Mouse (Mus musculus) MN1 (cell line): Measurements from ENCODE around the gene Bex4.
A peak's percentile ranks its signal among the peaks of the same experiment; 100 is the strongest.
"Not testable (repeated sequence)": the region's sequence is repeated elsewhere in the genome, so short reads cannot be mapped to it uniquely, and the experiment has no call there.

Source experiments
- DNase-seq: peaks from one replicate; pipeline ENCODE4 v3.0.0-alpha.2; 2016; ENCODE audit warnings: low spot score

Gene Bex4

DNA sequence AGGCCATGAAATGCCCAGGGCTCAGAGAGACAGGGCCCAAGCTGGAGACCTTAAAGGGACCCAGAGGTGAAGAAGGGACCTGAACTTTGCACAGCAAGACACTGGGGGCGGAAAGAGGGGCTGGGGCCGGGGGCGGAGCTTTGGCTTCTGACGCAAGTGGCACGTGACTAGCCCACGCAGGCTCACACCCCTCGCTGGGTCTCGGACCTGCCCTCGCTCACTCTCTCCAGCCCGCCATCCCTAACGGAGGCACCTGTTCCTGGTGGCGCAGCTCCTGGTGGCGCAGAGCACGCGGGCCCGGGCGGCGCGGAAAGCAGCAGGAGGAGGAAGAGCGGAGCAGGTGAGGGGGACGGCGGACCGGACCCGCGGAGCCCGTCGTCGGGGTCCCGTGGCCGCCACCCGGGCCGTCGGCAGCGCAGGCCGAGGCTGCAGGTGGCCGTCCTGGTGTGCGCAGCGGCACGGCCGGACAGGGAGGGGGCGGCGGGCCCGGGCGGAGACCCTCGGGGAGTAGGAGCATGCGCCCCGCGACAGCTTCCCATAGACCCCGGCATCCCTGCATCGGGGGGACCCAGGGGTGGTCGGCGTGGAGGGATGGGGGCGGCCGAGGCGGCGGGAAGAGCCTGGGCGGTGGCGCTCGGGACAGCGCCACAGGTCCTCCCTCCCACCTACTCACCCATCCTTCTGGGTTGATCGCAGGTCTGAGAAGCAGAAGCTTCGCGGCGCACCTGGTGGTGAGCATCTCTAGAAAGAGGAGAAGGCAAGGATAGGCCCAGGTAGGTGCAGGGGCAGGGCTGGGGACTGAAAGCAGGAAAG is at the start of gene Bex4:
Bex4 (plus strand) TSS at position 170 of the 813 bp plus-strand sequence.
- DNase-seq = not testable (repeated sequence)

DNA sequence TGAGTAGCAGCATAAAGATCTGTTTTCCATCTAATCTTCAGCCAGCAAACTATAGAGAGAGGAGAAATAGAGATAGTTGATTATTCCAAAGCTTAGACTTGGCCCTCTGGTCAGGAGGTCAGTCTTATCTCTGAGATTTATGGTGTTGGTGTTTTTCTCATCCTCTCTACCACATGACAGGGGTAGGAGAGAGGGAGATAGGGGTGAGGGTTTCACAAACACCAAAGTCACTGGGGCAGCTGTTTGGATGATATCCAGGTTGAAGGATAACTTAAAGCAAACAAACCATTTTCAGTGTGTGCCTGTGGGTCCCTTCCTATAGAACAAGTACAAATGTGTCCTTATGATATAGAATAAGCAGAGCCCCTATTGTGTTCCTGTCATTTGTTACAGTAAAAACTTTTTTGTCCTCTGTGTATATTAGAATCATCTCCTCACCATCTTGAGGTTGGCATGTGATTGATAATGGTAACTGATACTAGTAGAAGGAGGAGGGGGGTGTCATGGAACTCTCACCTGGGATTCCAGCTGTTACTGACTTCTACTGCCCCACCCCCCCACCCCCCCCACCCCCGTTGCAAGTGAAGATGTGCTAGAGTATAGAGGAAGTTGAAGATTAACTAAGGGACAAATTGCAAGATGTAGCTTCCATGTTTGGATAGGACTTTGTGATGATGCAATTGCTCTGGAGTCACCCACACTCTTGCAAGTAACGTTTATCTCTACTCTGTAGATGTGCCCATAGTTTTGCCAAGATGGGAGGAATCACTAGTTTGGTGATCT is 46.1 kb upstream of the Bex4 start:
- no peak for DNase-seq

DNA sequence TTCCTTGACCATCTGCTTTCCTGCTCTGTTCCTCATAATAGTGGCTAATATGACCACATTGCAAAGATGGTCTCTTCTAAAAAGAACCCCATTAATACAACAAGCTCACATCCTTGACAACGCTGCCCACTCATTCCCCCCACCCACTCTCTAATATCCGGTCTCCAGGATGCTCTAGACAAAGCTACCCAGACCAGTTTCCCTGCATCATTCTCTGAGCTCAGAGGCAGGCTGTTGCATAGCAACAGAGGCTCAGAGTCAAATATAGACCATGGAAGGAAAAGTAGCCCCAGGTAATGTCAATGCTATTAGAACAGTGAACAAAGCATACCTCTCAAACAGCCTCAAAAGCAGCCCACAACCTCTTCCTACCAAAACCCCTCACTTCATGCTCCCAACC is 44.4 kb upstream of the Bex4 start:
- no peak for DNase-seq

DNA sequence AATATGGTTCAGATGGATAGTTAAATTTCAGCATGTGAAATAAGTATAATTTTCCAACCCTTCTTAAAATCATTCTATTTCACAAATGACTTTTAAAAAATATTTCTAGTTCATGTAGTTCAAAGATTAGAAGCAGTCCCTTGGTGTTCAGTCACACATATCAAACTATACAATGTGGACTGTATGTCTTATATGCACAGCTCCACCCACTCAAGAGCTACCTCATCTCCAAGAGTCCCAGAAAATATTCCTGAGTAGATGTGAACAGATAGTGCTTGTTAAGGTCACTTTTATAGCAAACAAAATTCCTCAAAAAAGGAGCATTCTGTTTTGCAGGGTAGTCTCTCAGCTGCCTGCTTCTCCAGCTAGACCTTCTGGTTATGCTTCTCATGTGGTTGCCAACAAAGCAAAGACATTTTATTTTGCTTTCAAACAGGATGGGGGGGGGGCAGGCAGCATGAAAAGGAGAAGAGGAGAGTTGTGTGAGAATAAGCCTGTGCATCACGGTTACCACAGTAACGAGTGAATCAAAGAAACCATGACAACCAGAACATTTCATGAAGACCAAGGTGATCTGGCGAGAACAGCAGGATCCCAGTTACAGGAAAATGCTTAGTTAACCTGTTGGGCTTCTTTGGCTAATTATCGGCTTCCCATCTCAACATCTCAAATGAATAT is 34.6 kb upstream of the Bex4 start:
- DNase-seq = no peak

DNA sequence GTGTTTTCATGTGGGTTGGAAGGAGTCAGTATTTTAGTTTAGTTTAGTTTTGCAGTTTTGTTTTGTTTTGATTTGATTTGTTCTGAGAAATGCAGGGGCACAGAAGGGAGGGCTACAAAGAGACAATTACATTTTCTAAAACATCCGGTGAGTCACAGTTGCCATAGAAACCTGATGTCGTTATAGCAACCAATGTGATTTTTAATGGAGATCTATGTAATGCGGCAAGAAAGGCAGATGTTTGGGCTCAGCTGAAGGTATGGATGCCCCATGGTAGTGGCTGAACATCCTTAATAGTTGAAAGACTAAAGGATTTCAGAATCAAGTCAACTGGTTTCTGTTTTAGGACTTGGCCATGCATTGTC is 34.1 kb upstream of the Bex4 start:
- DNase-seq = peak; percentile 54

DNA sequence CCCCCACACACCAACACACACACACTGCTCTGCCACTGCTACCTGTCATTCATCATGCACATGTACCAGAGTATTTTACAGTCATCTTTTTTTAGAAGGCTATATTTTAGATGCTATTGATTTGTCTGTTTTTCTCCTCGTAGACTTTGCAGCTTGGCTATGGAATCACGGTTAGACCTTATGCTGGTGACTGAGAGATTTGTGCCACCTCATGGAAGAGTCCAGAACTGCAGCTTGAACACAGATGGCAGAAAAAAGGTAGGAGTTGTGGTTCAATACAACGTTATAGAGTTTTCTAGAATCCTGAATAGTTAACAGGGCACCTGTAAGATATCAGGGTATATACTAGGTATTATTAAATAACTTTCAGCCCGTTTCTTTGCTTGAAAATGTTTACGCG is 30.9 kb upstream of the Bex4 start:
- DNase-seq = peak; percentile 64

DNA sequence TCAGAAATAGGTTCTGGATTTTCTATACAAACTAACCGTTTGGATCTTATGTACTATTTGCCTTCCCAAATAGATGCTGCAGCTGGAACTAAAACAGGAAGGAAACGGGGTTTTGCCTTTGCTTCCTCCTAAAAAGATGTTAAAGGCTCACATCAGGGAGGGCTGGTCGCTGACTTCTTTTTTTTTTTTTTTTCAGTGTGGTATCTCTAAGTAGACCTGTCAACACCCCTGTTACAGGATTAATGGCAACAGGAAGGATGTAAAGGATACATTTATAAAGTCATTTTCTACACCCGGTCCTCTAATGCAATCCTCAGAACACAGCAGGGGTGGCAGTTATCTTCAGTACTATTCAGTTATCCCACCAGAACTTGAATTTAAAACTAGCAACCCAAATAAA is 23.8 kb upstream of the Bex4 start:
- DNase-seq = no peak

DNA sequence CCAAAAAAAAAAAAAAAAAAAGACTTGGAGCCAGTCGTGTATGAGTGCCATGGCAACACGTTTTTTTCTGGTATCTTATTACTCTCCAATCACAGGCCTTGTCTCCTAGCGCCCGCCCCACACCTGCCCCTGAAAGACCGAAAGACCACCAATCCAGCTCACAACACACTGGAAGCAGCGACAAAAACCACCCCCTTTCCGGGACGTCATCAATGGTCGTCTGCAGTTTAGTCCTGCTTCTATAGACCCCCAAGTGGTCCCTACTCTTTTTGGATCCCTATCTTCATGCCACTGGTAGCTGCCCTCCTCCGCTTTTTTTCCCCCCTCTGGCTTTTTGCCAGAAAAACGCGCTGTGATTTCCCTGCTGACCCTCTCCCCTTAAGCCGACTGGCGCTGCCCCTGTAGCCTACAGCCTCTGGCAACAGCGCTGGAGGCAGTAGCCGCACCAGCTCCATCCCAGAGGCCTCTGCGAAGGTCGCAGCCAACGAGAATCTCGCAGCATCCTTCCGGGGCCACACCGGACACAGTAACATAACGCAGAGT is 23.3 kb upstream of the Bex4 start:
- DNase-seq = peak; percentile 81

DNA sequence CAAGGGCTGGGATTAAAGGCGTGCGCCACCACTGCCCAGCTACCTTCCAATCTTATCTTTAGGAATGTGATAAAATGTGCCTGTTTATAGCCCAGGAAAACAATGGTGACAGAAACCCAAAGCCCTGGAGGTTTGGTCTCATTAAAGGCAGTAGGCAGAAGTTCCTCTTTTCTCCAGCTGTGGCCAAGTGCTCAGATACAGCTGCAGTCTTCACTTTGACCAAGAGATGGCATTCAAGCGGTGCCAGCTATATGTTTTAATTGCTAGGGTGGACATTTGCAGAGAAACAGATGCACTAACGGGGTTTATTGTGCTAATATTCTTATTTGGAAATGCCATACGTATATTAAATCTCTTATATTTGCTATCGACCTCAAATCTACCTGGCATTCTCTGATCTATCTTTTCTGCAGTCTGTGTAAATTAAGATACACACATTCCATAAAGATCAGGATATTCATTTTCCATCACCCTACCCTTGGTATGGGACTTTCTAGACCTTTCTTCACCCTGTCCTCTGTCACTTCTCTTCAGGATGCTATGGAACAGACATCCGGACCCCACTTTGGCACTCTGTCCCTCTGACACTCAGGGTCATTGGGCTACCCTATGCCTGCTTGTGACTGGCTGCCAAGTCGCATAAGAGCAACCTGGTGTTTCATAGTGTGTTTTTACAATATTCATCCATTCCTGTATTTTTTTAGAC is 11.6 kb upstream of the Bex4 start:
- peak; percentile 44 for DNase-seq

DNA sequence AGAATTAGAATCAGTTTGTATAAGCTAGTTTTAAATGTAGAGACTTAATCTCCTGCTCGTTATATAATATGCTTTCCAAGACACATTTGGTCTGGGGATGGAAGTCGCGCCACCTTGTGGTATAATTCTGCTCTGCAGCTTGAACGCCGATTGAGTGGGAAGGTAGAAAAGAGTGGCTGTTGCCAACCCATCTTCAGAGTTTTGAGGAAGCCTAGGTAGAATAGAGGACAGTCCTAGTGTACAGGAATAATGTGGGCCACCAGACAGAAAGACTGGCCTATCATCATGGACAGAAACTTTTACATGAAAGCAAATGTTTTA is 11.1 kb upstream of the Bex4 start:
- peak; percentile 52 for DNase-seq

DNA sequence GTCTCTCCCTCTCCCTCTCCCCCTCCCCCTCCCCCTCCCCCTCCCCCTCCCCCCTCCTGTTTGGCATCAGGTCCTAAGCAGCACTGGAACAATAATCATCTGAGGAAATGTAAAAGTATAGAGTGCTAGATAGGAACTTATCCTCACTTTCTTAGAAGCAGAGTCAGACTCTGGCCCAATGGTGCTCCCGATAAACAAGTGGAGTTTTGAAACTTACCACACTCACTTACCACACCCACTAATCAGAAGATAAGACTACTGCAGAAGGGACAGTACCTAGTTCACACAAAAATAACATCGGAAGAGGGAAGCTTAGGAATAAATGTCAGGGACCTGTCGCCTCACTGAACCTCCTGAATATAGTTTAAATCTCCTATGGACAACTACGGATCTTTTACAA is 3.2 kb upstream of the Bex4 start:
- DNase-seq = no peak

DNA sequence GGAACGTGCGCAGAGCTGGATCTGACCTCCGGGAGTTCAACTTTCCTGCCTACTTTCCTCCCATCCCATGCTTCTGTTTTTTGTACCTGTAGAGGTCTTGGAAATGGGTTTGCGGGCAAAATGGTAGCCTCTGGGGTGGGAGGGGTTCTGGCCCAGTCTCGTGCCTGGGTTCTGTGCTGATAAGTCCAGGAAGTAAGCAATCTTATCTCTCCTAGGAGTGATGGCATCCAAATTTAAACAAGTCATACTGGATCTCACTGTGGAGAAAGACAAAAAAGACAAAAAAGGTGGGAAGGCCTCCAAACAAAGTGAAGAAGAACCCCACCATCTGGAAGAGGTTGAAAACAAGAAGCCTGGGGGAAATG is 826 bp downstream of the Bex4 start:
- DNase-seq = not testable (repeated sequence)

DNA sequence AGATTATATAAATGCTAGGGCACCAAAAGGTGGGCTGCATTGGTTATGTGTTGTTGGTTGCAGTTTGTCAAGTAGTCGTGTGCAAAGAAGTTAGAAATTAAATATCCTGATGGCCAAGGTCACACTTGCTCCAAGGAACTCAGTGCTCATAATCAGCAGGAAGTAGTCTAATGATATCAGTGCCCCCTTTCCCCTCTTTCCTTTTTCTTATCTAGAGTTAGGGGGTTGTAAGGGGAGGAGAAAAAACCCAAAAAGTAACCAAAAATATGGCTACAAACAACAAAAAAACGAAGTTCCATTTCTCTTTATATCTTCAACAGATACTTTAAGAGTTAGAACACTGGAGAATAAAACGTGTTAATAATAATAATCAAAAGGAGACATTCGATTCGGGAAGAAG is 2.6 kb downstream of the Bex4 start:
- no peak for DNase-seq

DNA sequence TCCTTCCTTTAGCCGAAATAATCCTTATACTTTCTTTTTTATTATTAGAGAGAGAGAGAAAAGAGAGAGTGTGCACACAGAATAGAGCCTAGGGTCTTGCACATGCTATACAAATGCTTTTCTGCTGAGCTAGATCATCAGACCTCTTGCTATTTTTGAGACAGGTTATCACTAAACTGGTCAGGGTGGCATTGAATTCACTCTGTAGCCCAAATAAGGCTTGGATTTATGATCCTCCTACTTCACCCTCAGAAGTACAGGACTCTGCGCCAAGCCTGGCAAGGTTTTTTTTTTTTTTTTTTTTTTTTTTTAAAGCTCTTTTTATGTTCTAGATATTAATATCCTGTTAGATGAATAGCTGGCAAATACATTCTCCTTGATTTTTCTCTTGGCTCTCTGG is 4.9 kb downstream of the Bex4 start:
- no peak for DNase-seq

DNA sequence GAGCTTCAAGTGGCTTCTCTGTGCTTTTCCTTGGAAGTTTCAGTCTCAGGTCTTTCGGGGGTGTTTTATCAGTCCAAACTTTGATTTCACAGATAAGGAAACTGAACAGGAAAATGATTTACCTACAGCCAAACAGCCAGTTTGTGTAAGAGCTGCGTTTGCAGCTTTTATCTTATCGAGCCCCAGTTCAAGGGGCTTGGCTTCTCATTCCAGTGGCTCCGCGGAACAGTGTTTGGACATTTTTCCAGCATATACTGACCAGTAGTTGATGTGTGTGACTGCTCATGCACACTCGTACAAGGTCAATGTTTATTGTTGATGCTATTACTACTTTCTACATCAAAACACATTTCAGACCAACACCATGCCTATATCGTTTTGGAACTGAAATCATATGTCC is 5.4 kb downstream of the Bex4 start:
- DNase-seq = no peak

DNA sequence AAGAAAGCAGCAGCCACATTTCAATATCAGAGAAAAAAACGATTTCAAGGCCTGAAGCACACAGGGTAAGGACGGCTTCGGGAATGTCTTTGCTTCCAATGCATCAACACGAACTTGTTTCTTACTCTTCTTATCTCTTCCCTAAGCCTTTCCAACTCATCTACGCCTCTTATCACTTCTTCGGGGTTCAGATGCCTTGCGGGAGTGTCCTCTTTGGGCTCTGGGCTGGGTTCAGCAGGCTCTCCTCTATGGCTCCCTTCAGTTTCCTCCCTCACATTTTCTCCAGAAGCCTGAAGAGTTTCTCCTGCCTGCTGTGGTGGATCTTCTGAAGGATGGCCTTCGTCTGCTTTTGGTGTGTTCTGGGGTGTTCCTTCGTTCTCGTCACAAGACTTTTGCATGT is 31.8 kb downstream of the Bex4 start:
- no peak for DNase-seq

DNA sequence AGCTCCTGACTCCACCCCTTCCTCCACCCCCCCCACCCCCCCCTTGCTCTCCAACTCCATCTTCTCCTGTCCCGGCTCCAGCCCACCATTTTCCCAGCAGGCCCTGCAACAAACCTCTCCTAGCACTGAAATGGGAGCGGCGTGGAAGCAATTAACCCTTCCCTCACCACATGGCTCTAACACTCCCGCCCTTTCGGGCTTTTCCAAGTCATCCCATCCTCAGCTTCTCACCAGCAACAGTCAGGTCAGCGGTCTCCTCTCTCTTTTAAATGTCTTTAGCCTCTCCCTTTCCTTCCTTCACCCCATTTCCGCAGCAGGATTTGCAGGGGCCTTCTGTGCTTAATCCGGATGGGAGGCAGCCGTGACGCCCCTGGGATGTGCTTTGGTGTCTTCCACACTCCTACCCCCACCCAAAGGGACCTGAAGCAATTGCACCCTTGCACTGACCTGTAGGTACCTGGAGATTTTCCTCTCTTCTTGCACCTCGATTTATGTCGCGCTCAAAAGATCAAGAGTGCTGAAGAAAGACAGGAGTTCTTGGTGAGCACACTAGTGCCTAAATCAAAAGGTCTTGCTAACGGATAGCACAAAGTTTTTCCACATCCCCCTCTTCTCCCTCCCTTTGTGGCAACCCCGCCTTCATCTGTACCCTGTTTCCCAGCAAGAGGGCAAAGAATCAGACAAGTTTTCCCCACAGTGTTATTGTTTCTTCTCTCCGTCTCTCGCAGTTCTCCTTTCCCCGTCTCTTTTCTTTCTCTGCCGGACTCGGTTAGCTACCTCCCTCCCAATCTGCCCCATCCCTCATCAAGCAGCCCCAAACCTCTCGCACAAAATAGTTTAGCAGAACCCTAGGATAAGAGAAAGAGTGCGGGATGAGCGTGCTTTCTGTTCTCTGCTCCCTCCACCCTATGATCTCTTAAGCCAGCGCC is 32.7 kb downstream of the Bex4 start:
- peak; percentile 28 for DNase-seq

DNA sequence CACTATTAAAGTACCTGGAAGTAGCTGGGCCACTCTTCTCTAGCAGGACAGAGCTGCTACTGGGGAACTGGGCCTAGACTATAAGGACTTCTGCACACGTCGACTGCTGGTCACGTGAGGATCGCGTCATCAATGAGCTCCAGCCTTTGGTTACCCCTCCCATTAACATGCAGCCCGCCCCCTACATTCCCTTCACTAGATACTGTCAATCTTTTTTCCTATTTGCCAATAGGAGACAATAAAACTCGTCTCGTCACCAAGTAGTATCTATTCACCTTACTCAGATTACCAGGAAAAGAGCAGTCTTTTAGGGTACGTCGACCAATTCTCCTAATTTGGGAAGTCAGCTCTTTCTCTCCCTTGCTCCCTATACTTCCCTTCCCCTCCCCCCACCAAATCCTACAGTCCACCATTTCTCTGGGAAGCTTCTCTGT is 33.3 kb downstream of the Bex4 start, which contains the start of gene Tceal8:
Tceal8 (minus strand) TSS at position 225 of the 434 bp plus-strand sequence.
- peak; percentile 76 for DNase-seq

DNA sequence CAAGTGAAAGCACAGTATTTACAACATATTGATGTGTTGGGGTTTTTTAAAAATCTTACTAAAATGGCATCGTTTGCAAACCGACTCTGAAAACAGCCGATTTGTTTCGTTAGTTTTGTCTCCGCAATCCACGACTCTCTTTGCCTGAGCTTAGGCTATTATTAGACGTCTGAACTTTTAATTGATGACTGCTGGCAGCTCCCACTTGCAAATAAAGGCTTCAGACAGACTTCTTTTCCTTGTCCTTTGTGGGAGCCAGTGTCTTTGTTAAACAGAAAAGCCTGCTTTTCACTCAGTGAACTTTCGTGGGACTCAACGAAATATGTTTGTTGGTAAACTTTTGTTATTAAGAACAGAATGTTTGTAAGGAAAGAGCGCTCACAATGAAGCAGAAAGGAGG is 34.0 kb downstream of the Bex4 start:
- DNase-seq = no peak

DNA sequence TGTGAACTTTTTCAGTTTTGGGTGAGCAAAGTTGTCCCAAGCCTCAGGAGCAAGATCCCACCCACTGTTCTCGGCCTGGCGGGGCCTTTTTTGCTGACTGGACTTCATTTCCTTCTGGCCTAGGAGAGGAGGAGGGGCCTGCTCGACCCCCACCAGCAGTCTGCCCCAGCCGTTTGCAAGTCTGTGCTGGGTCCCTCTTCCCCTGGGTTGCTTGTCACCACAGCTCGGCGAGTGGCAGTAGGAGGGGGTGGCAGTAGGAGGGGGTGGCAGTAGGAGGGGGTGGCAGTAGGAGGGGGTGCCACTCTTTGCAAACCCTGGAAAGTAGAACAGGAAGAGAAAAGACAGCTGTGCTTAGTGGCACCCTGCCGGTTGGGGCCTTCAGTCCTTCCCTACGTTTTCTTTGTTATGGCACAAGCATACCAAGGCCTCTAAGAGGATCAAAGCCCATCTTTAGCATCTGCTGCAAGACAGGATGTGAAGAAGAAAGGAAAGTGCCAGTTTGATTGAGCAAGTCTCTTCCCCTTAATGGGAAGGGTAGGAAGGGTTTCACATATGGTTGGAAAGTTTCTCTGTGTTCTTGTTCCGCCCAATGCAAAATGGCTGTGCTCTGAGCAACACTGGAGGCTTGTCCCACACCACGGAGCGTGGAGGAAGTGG is 42.2 kb downstream of the Bex4 start:
- no peak for DNase-seq
